Mouse (Mus musculus): ENCODE measurements at regions not wholly inside any gene's neighbourhood (a gene's known extent, or its start where the extent isn't known, plus 50 kb on each side); places are given as distances from the start of the nearest gene placed in this dataset.

DNA sequence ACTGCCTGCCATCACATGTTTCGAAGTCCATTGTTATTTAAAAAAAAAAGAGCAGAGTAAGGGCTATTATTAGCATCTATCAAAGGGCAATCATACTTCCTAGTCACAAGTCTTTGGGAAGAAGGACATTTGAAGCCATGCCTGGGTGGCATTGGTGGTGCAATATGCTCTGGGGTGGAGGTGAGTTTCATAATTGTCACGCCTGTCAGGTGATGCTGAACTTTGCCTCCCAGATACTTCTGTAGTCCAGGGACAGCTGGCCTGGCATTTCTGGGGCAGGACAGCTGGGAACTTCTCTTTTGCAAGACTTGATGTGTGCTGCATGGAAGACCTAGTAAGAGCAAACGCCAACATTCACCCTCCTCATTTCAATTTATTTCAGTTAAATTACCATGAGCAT, 161.0 kb upstream of the Jun start:
- H3K27ac ChIP-seq = no peak overlapping the region
- H3K4me1 ChIP-seq (replicated peaks) = peaks cover 28% of the 10 kb centered on the region
- no peaks in the 10 kb centered on the region for H3K9me3 ChIP-seq
- WGBS = 92% methylated on average over 3 of the region's 3 CpGs
- H3K36me3 ChIP-seq = no peaks in the 10 kb centered on the region
- no peaks in the 10 kb centered on the region for H3K27me3 ChIP-seq (ENCODE audit: insufficient read depth, poor library complexity, severe bottlenecking)
- DNase-seq (ENCODE audit: low spot score) = no peak
- no peak overlapping the region for H3K4me3 ChIP-seq

DNA sequence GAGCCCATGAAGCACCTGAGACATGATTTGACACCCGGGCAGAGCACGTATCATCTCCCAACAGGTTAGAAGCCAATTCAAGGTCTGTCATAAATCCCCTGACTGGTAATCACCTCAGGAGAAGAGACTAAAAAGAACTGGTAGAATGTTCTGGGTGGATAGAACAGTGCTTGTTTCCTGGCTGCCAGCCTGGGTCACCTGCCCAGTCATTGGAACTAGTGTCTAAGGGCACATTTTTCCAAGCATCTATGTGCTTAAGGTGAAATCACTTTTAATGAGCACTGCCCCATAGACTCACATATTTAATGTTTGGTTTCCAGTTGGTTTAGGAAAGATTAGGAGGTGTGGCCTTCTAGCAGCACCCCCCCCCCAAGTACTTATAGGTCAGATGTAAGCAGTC, 162.0 kb upstream of the Jun start:
- Histone ChIP-seq H3K27me3 (ENCODE audit: insufficient read depth, poor library complexity, severe bottlenecking) (no peaks in the 10 kb centered on the region), H3K4me3 (no peak overlapping the region), H3K27ac (no peak overlapping the region), H3K9me3 (no peaks in the 10 kb centered on the region), H3K4me1 (replicated peaks) (peaks cover 26% of the 10 kb centered on the region), H3K36me3 (no peaks in the 10 kb centered on the region)
- WGBS = 98% methylated on average over 2 of the region's 2 CpGs
- no peak for DNase-seq (ENCODE audit: low spot score)

DNA sequence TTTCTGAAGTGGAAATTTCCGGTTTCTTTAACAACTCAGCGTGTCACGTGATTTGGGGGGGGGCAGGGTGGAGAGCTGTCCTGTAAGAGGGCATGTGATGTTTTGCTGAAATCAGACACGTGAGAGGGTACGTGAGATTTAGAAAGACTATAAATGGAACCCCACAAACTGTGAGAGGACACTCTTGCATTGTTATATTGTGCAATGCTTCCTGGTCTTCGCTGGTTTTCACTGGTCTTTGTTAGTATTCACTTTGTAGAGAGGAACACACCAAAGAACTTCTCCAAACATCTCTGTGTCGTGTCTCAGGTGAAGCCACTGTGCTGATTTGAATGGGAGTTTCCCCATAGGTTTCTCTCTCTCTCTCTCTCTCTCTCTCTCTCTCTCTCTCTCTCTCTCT, 163.2 kb upstream of the Jun start:
- no peak for DNase-seq (ENCODE audit: low spot score)
- Histone ChIP-seq H3K27me3 (ENCODE audit: insufficient read depth, poor library complexity, severe bottlenecking) (no peaks in the 10 kb centered on the region), H3K9me3 (no peaks in the 10 kb centered on the region), H3K27ac (no peak overlapping the region), H3K4me3 (no peak overlapping the region), H3K4me1 (replicated peaks) (peaks cover 15% of the 10 kb centered on the region), H3K36me3 (no peaks in the 10 kb centered on the region)
- WGBS = 85% methylated on average over 7 of the region's 7 CpGs

DNA sequence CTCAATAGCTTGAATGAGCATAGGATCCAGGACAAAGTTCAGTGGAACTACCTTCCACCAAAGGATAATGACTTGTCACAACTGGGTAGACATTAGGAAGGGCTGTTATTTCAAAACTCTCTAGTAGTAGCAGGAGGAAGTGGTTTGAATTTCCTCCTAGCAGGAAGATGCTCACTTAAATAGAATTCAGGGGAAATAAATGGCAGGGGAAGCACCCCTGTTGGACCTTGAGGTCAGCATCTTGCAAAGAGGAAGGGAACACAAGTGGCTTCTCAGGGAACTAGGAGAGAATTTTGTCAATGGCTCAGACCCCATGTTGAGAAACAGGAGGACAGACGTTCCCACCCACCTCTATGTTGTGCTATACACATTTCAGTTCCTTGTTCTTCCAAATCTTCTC, 178.4 kb upstream of the Jun start:
- Histone ChIP-seq H3K36me3 (no peaks in the 10 kb centered on the region), H3K4me1 (replicated peaks) (no peaks in the 10 kb centered on the region), H3K27ac (no peak overlapping the region), H3K9me3 (no peaks in the 10 kb centered on the region), H3K27me3 (ENCODE audit: insufficient read depth, poor library complexity, severe bottlenecking) (no peaks in the 10 kb centered on the region), H3K4me3 (no peak overlapping the region)
- 66% methylated on average over 1 of the region's 1 CpGs for whole genome bisulfite sequencing
- DNase-seq (ENCODE audit: low spot score) = no peak

DNA sequence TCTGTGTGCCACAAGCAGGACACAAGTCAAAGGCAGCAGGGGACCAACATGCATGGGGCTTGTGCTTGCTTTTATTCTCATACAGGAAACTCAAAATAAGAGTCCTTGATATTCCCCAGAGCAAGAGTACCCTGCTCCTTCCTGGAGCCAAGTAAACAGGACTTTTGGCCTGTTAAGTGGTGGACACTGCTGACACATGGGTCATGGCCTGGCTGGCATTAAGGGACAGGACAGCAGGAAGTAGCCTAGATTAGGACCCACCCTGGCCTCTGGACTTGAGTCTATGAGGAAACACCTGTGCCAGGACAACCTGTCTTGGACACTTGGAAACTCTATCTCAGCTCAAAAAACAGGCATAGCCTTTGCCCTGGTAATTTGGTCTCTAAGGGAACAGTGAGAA, 181.0 kb upstream of the Jun start:
- H3K4me3 ChIP-seq = no peak overlapping the region
- H3K9me3 ChIP-seq = no peaks in the 10 kb centered on the region
- no peaks in the 10 kb centered on the region for H3K4me1 ChIP-seq (replicated peaks)
- no peaks in the 10 kb centered on the region for H3K27me3 ChIP-seq (ENCODE audit: insufficient read depth, poor library complexity, severe bottlenecking)
- H3K36me3 ChIP-seq = no peaks in the 10 kb centered on the region
- no peak overlapping the region for H3K27ac ChIP-seq
- no peak for DNase-seq (ENCODE audit: low spot score)

DNA sequence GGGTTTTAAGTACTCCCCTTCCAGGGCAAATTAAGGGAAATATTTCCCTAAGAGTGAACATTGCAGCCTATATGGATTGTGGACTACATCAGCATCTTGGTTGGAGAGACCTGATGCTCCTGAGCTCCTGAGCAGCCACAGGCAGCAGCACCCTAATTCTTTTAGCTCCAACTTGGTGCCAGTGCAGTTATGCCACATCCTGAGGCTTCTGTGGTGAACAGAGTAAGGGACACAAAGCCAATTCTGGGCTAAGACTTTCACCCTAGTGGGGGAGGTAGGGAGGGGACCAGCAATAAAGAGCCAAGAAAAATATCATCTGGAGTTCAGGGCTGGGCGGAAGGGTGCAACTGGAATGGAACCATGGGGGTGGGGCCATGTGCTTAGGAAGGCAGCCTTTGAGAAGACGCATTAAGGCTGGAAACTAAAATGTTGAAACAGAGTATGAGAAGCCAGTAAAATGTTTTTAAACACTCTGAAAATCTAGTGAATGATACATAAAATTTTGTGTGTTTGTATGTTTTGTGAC, 182.1 kb upstream of the Jun start:
- no peak for DNase-seq (ENCODE audit: low spot score)
- no peaks in the 10 kb centered on the region for H3K36me3 ChIP-seq
- no peaks in the 10 kb centered on the region for H3K9me3 ChIP-seq
- WGBS = 89% methylated on average over 2 of the region's 2 CpGs
- H3K4me1 ChIP-seq (replicated peaks) = no peaks in the 10 kb centered on the region
- H3K4me3 ChIP-seq = no peak overlapping the region
- no peaks in the 10 kb centered on the region for H3K27me3 ChIP-seq (ENCODE audit: insufficient read depth, poor library complexity, severe bottlenecking)
- H3K27ac ChIP-seq = no peak overlapping the region

DNA sequence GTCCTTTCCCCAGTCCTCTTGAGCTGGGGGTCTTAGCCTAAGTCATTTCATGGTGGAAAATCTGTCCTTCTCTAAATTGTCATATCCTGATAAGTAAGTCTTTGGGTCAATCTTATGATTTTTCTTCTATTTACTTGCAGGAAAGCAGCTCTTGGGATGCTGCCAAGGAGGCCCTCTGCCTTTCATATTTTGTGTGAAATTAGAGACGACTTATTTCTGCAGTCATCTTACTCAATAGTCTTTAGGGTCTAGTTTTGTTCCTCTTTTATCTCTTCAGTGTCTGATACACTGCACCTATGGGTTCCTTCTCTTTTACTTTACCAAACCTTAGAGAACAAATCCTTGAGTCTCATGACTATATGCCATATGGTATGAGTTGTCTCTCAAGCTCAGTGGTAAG, 196.0 kb upstream of the Jun start:
- Histone ChIP-seq H3K27ac (no peak overlapping the region), H3K27me3 (ENCODE audit: insufficient read depth, poor library complexity, severe bottlenecking) (no peaks in the 10 kb centered on the region), H3K9me3 (no peaks in the 10 kb centered on the region), H3K36me3 (no peaks in the 10 kb centered on the region), H3K4me3 (no peak overlapping the region), H3K4me1 (replicated peaks) (no peaks in the 10 kb centered on the region)
- WGBS = 79% methylated on average over 1 of the region's 1 CpGs
- DNase-seq (ENCODE audit: low spot score) = no peak

DNA sequence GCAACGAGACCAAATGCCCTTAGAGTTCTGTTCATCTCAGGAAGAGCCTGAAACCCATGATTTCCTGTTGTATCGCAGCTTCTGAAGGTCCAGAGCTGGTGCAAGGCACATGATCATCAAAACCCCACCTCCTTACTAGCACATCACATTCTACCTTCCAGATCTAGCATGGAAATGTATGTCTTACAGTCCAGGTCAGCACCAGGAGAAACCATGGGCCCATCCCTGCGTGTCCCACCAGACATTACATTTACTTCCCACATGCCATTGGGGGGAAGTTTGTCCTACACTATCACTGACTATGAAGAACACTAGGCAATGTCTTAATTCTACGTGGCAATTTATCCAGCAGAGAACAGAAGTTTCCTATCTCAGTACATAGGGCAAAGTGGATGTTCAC, 197.0 kb upstream of the Jun start:
- Histone ChIP-seq H3K4me3 (no peak overlapping the region), H3K36me3 (no peaks in the 10 kb centered on the region), H3K4me1 (replicated peaks) (no peaks in the 10 kb centered on the region), H3K27me3 (ENCODE audit: insufficient read depth, poor library complexity, severe bottlenecking) (no peaks in the 10 kb centered on the region), H3K27ac (no peak overlapping the region), H3K9me3 (no peaks in the 10 kb centered on the region)
- DNase-seq (ENCODE audit: low spot score) = no peak
- 86% methylated on average over 4 of the region's 4 CpGs for WGBS

DNA sequence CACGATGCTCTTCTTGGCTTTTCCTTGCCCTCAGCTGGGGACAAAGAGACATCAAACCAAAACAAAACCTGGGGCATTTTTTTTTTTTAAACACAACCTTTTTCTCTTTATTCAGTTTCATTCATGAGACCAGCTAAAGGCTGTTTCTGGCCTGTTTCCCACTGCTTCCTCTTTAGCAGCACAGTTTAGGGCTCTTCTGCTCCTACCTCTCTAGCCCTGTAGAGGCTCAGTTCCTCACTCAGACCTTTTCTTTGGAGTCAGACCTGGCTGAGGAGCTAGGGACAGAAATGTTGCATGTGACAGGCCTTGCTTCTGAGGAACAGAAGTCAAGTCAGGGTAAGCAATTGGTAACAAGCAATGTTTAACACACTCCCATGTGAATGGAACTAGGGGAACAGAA, 198.1 kb upstream of the Jun start:
- Histone ChIP-seq H3K27me3 (ENCODE audit: insufficient read depth, poor library complexity, severe bottlenecking) (no peaks in the 10 kb centered on the region), H3K9me3 (no peaks in the 10 kb centered on the region), H3K36me3 (no peaks in the 10 kb centered on the region), H3K27ac (0 out of 2 replicates have a peak overlapping the region, but pooled peaks have one; percentile 56), H3K4me3 (no peak overlapping the region), H3K4me1 (replicated peaks) (no peaks in the 10 kb centered on the region)
- no peak for DNase-seq (ENCODE audit: low spot score)
- WGBS = 33% methylated on average over 1 of the region's 1 CpGs

DNA sequence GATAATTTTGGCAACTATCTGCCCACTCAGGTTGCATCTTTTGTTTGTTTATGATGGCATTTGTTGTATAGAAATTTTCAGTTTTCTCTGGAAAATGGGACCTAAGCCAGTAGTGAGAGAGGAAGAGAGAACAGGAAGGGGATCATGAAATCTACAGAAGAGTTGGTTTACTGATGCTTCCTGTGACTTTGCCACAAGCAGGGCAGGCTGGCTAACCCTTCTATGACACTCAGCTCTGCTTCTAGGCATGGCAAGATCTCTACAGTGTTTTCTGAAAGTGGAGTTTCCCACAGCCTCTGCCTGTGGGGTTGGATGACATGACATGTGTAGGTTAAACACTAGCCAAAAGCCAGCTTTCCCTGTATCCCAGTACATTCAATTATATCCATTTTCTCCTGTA, 217.7 kb upstream of the Jun start:
- Histone ChIP-seq H3K4me1 (replicated peaks) (no peaks in the 10 kb centered on the region), H3K27me3 (ENCODE audit: insufficient read depth, poor library complexity, severe bottlenecking) (no peaks in the 10 kb centered on the region), H3K36me3 (no peaks in the 10 kb centered on the region), H3K27ac (no peak overlapping the region), H3K9me3 (no peaks in the 10 kb centered on the region), H3K4me3 (no peak overlapping the region)
- DNase-seq (ENCODE audit: low spot score) = no peak

DNA sequence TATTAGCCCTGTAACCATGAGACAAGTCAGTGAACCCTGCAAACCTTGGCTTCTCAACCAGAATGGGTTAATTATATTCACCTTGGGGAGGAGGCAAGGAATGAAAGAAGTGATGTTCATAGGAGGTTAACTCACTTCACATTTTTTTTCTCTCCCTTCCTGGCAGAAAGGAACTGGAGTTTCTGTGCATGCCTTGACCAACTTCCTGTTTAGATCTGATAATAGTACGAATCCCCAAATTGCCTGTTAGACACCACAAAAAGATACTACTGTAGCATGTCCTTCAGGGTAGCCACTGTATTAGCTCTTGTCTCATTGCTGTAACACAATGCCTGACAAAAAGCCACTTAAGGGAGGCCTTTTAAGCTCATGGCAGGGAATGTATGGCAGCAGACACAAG, 218.4 kb upstream of the Jun start:
- no peaks in the 10 kb centered on the region for H3K36me3 ChIP-seq
- no peaks in the 10 kb centered on the region for H3K27me3 ChIP-seq (ENCODE audit: insufficient read depth, poor library complexity, severe bottlenecking)
- no peak overlapping the region for H3K27ac ChIP-seq
- DNase-seq (ENCODE audit: low spot score) = no peak
- 85% methylated on average over 1 of the region's 1 CpGs for WGBS
- H3K9me3 ChIP-seq = no peaks in the 10 kb centered on the region
- H3K4me3 ChIP-seq = no peak overlapping the region
- H3K4me1 ChIP-seq (replicated peaks) = no peaks in the 10 kb centered on the region

DNA sequence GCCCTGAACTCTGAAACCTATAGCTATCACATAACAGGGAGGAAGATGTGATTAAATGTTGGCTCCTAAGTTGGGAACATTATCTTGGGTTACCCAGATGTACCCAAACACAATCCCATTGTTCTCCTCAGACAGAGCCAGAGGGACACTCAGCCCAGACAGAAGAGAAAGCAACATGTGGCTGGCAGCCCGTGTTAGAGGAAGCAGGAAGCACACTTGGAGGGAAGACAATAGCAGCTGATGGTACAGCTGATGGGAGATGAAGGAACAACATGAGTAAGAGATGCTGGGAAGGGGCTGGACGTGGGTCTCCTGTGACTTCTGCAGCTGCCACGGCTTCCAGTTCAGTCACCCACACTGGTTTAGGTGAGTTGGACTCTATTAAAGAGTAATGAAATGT, 224.2 kb upstream of the Jun start:
- Histone ChIP-seq H3K36me3 (no peaks in the 10 kb centered on the region), H3K4me1 (replicated peaks) (0 out of 2 replicates have a peak, but pooled peaks cover 11% of the 10 kb centered on the region), H3K27ac (no peak overlapping the region), H3K27me3 (ENCODE audit: insufficient read depth, poor library complexity, severe bottlenecking) (no peaks in the 10 kb centered on the region), H3K9me3 (no peaks in the 10 kb centered on the region), H3K4me3 (no peak overlapping the region)
- DNase-seq (ENCODE audit: low spot score) = no peak
- WGBS = 68% methylated on average over 3 of the region's 3 CpGs

DNA sequence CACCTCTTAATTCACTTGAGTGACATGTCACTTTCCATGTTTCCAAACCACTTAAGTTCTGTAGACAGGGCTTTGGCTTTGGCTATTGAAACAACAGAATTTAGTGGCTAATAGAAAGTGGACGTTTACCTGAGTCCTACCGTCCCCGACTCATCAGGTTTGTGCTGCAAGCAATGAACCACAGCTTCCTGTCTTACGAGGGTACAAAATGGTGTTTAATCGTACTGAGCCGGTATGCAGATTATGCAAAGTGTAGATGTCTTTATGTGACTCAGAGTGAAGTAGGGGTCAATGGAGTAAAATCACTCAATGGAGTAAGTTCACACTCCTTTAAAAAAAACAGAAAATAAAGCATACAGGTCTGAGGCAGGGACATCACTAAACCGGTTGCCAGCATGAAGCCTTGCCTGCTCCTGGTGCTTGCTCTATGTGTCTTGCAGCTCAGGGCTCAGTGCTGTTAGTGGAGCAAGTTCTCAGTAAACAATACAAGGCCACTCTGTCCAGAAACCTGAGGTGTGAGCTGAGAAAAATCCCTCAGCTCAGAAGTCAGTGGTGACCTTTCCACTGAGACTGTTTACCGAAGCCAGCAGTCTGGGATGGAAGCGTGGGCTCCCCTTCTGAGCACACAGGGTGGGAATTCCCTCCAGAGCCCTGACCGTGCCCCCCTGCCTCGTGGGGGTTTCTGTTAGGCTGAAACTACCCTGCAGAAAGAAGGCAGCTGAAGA, 226.1 kb upstream of the Jun start:
- no peaks in the 10 kb centered on the region for H3K9me3 ChIP-seq
- H3K27me3 ChIP-seq (ENCODE audit: insufficient read depth, poor library complexity, severe bottlenecking) = no peaks in the 10 kb centered on the region
- no peak for DNase-seq (ENCODE audit: low spot score)
- 0 out of 2 replicates have a peak, but pooled peaks cover 11% of the 10 kb centered on the region for H3K4me1 ChIP-seq (replicated peaks)
- no peaks in the 10 kb centered on the region for H3K36me3 ChIP-seq
- no peak overlapping the region for H3K4me3 ChIP-seq
- WGBS = 53% methylated on average over 11 of the region's 11 CpGs
- peak overlapping the region; percentile 29; the same call in 1 of the 2 replicates for H3K27ac ChIP-seq

DNA sequence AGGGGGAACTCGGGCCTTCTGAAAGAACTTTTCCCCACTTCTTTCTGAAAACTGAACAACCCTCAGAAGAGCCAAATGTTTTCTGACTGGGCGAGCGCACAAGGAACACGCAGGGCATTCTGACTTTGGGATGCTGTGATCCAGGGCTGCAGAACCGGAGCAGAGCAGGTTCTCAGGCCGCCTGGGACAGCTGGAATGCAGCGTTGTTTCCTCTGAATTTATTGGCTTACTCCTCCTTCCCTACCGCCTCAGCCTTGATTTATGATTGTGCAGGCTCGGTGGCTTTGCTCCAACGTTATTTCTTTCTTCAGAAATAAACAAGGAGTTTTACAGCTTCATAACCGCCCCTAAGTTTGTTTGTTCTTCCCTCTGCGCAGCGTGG, 226.7 kb upstream of the Jun start:
- 49% methylated on average over 13 of the region's 13 CpGs for WGBS

More for the DNA sequence above, 226.7 kb upstream of the Jun start:
- DNase-seq (ENCODE audit: low spot score) = peak; percentile 5
- Histone ChIP-seq H3K36me3 (no peaks in the 10 kb centered on the region), H3K9me3 (no peaks in the 10 kb centered on the region), H3K27ac (peak overlapping the region; percentile 29; the same call in 1 of the 2 replicates), H3K4me3 (no peak overlapping the region), H3K27me3 (ENCODE audit: insufficient read depth, poor library complexity, severe bottlenecking) (no peaks in the 10 kb centered on the region), H3K4me1 (replicated peaks) (0 out of 2 replicates have a peak, but pooled peaks cover 11% of the 10 kb centered on the region)

All from hindbrain, embryonic 10.5 days (tissue).